Mouse (Mus musculus): ENCODE data around the gene Mpp5. TPM values are rescaled to one million over a fixed set of nuclear protein-coding genes. Genes with fewer than 3 reads are reported as not detected.

The Mpp5 gene
- 10 to 100 TPM; 12.7 to 18.4 TPM for total RNA-seq (2021)
- long read RNA-seq, experiment 1, full-length matches to known transcripts: 3 of 9 reads
- long read RNA-seq, experiment 1, partial matches to known transcripts: 0 of 9 reads
- long read RNA-seq, experiment 1, other reads (novel, unspliced or antisense): 6 of 9 reads
- long read RNA-seq, experiment 2, full-length matches to known transcripts: 2 of 8 reads
- long read RNA-seq, experiment 2, partial matches to known transcripts: 0 of 8 reads
- long read RNA-seq, experiment 2, other reads (novel, unspliced or antisense): 6 of 8 reads

GRCm38 (mm10) chr12:78748557-78749377, at the start of gene Mpp5:
Mpp5 (plus strand) TSS chr12:78748907.
- peak; percentile 98 for DNase-seq
- intact Hi-C loops (cut with DNase I; ENCODE audit: low total_unique reads): no loop called here

GRCm38 (mm10) chr12:78717783-78718182, 30.9 kb upstream of the Mpp5 start:
- DNase-seq: no peak
- intact Hi-C loops (cut with DNase I; ENCODE audit: low total_unique reads): no loop called here

- intact Hi-C loops (cut with DNase I; ENCODE audit: low total_unique reads): no loop called here
- no peak for DNase-seq
These were observed 21.0 kb upstream of the Mpp5 start for GRCm38 (mm10) chr12:78727723-78728122.

GRCm38 (mm10) chr12:78739633-78740032, 9.1 kb upstream of the Mpp5 start:
- DNase-seq: no peak
- intact Hi-C loops (cut with DNase I; ENCODE audit: low total_unique reads): no loop called here

GRCm38 (mm10) chr12:78740289-78740688, 8.4 kb upstream of the Mpp5 start:
- no peak for DNase-seq
- intact Hi-C loops (cut with DNase I; ENCODE audit: low total_unique reads): no loop called here

GRCm38 (mm10) chr12:78746226-78746625, 2.5 kb upstream of the Mpp5 start:
- intact Hi-C loops (cut with DNase I; ENCODE audit: low total_unique reads): no loop called here
- DNase-seq: no peak

- DNase-seq: no peak
- intact Hi-C loops (cut with DNase I; ENCODE audit: low total_unique reads): no loop called here
These were observed 1.3 kb upstream of the Mpp5 start for GRCm38 (mm10) chr12:78747406-78747805.

GRCm38 (mm10) chr12:78748113-78748512, 594 bp upstream of the Mpp5 start:
- intact Hi-C loops (cut with DNase I; ENCODE audit: low total_unique reads): no loop called here
- peak; percentile 4 for DNase-seq

- intact Hi-C loops (cut with DNase I; ENCODE audit: low total_unique reads): no loop called here
- DNase-seq: peak; percentile 72
These were observed 683 bp downstream of the Mpp5 start for GRCm38 (mm10) chr12:78749378-78749801.

- DNase-seq: peak; percentile 8
- intact Hi-C loops (cut with DNase I; ENCODE audit: low total_unique reads): no loop called here
These were observed 13.3 kb downstream of the Mpp5 start for GRCm38 (mm10) chr12:78761979-78762378.

GRCm38 (mm10) chr12:78769031-78769713, 20.5 kb downstream of the Mpp5 start:
- intact Hi-C loops (cut with DNase I; ENCODE audit: low total_unique reads): no loop called here
- DNase-seq: no peak

- DNase-seq: no peak
- intact Hi-C loops (cut with DNase I; ENCODE audit: low total_unique reads): no loop called here
These were observed 24.5 kb downstream of the Mpp5 start for GRCm38 (mm10) chr12:78773211-78773610.

- intact Hi-C loops (cut with DNase I; ENCODE audit: low total_unique reads): no loop called here
These were observed 29.2 kb downstream of the Mpp5 start for GRCm38 (mm10) chr12:78777916-78778315.

GRCm38 (mm10) chr12:78778423-78779067, 29.8 kb downstream of the Mpp5 start:
- intact Hi-C loops (cut with DNase I; ENCODE audit: low total_unique reads): no loop called here
- DNase-seq: no peak

More at GRCm38 (mm10) chr12:78777916-78778315, 29.2 kb downstream of the Mpp5 start:
- no peak for DNase-seq

GRCm38 (mm10) chr12:78788266-78788873, 39.7 kb downstream of the Mpp5 start:
- DNase-seq: no peak
- intact Hi-C loops (cut with DNase I; ENCODE audit: low total_unique reads): no loop called here

GRCm38 (mm10) chr12:78790791-78791190, 42.1 kb downstream of the Mpp5 start:
- DNase-seq: peak; percentile 6
- intact Hi-C loops (cut with DNase I; ENCODE audit: low total_unique reads): no loop called here

GRCm38 (mm10) chr12:78794236-78794635, 45.5 kb downstream of the Mpp5 start:
- intact Hi-C loops (cut with DNase I; ENCODE audit: low total_unique reads): no loop called here
- DNase-seq: no peak

- intact Hi-C loops (cut with DNase I; ENCODE audit: low total_unique reads): no loop called here
- no peak for DNase-seq
These were observed 51.3 kb downstream of the Mpp5 start for GRCm38 (mm10) chr12:78800036-78800435.

GRCm38 (mm10) chr12:78801836-78802235, 53.1 kb downstream of the Mpp5 start:
- intact Hi-C loops (cut with DNase I; ENCODE audit: low total_unique reads): no loop called here
- no peak for DNase-seq

Measured in gastrocnemius, postnatal 14 days (tissue).